Mouse (Mus musculus): Measurements from ENCODE around the gene Usp54.

DNA sequence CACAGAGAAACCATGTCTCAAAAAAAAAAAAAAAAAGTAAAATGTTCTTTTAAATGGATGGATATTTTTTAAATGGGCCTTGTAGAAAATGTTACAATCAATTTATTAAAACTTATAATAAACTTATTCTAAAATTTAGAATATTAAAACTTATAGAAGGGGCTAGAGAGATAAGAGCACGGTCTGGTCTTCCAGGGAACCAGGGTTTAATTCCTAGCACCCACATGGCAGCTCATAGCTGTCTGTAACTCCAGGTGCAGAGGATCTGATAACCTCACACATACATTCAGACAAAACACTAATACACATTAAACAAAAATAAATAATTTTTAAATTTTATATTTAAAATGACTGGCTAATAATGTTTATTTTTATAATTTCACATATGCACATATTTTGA is 39.6 kb downstream of the Usp54 start:
- no peak for TF ChIP-seq CTCF (IDR thresholded peaks at IDR 0.05; ENCODE audit: low read depth, low read length)
- no peak for TF ChIP-seq TAL1 (conservative IDR thresholded peaks at IDR 0.05; ENCODE audit: low read depth, low read length)
- TF ChIP-seq GATA1 (IDR thresholded peaks at IDR 0.05; ENCODE audit: borderline replicate concordance, low read length), result no peak
- TF ChIP-seq POLR2AphosphoS5 (IDR thresholded peaks at IDR 0.05; ENCODE audit: insufficient replicate concordance, low read depth, low read length), result no peak

Data from G1E (cell line).